Mouse (Mus musculus) retina, embryonic 14.5 days (tissue): ENCODE measurements around the gene Prl2c5.
"Not testable (repeated sequence)": the region's sequence is repeated elsewhere in the genome, so short reads cannot be mapped to it uniquely, and the experiment has no call there.

Experiments used
- DNase-seq: peaks from one replicate; pipeline ENCODE4 v3.0.0-alpha.2; 2015; ENCODE audit warnings: low spot score

The Prl2c5 gene

GRCm38 (mm10) chr13:13182415-13182814, at the start of gene Prl2c5:
Gene Prl2c5 (plus strand): TSS chr13:13182715.
- not testable (repeated sequence) for DNase-seq

- DNase-seq, result not testable (repeated sequence)
These were observed 19.6 kb upstream of the Prl2c5 start for GRCm38 (mm10) chr13:13162777-13163485.

- DNase-seq, result not testable (repeated sequence)
These were observed 13.9 kb upstream of the Prl2c5 start for GRCm38 (mm10) chr13:13168631-13169030.

- not testable (repeated sequence) for DNase-seq
These were observed 8.8 kb upstream of the Prl2c5 start for GRCm38 (mm10) chr13:13173616-13174136.

- DNase-seq, result not testable (repeated sequence)
These were observed 6.8 kb upstream of the Prl2c5 start for GRCm38 (mm10) chr13:13175736-13176135.

- DNase-seq, result not testable (repeated sequence)
These were observed 28.7 kb downstream of the Prl2c5 start for GRCm38 (mm10) chr13:13211168-13211567.

- not testable (repeated sequence) for DNase-seq
These were observed 33.8 kb downstream of the Prl2c5 start for GRCm38 (mm10) chr13:13216363-13216762.

- not testable (repeated sequence) for DNase-seq
These were observed 37.7 kb downstream of the Prl2c5 start for GRCm38 (mm10) chr13:13220231-13220630.

- peak; percentile 34 for DNase-seq
These were observed 54.9 kb downstream of the Prl2c5 start for GRCm38 (mm10) chr13:13237456-13237855.
